In the genomic region with DNA sequence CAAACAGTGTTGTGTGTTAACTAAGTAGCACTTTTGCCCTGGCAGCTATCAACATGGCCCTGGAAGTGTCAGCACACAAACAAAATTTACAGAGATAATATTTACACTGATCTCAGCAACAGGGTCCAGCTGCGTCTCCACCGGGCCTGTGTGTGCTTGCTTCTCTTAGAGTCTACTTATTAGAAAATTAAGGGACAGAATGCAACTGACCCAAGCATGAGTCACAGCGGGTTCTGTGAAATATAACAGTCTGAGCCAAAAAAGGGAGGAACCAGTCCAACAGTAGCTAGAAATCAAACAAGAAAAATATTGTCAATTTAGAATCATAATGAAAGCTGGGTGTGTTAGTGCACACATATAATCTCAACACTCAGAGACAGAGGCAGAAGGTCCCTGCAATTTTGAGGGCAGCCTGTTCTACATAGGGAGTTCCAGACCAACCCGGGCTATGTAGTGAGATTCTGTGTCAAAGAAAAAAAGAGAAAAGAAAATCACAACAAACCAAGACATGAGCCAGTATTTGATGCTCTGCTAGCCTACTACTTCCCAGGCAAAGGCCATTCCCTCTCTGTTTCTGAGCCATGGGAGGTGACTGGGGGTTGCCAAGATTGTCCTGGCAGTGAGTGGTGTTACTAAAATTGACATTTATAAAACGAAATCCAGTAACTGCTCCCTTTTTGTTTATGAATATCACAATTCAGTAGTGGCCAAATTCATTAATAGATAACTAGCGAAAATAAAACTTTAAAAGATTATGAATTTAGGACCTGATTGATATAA, we compare ENCODE assay signal across 14 mouse cellular contexts. TPM values are rescaled to one million over a fixed set of nuclear protein-coding genes. Genes with fewer than 3 reads are reported as not detected.
A peak's percentile ranks its signal among the peaks of the same experiment; 100 is the strongest.
DNase-seq lines count a peak whose midpoint lies in the region; ATAC-seq lines count a peak whose summit lies in the region.
"Had no signal": no experiment of that assay in that cellular context is flagged by ENCODE, and none has a peak within 500 bp of the region (broad histone marks: within the 10 kb centered on the region; RNA-seq: fewer than 3 reads in every experiment).

No protein-coding gene starts in this region.

- intact Hi-C loops in gastrocnemius, postnatal 36 days (cut with DNase I) = no loop called here

- no peak for ATAC-seq in granulocyte monocyte progenitor cell, adult 5-6 weeks (replicated peaks; ENCODE audit: poor library complexity, severe bottlenecking)
- ATAC-seq: hindbrain, embryonic 16.5 days; intestine, postnatal 0 days; midbrain, embryonic 15.5 days had no signal

- peak; percentile 39 to 81 for DNase-seq in adrenal gland, adult (ENCODE audit: inconsistent age in 2 of 2, low spot score in 1 of 2)
- DNase-seq in adrenal gland, postnatal 25 days = no peak
- DNase-seq in gastrocnemius, adult 18-20 months (ENCODE audit: low spot score) = peak; percentile 5
- DNase-seq in gastrocnemius, postnatal 36 days = no peak
- DNase-seq in kidney, postnatal 4 days = peak; percentile 28 to 38
- no peak for DNase-seq in kidney, adult 11 months
- DNase-seq in cerebellum, postnatal 14 days = peak; percentile 37 to 62
- DNase-seq: lung, postnatal 10 days; right cerebral cortex, adult 18-20 months; thymus, adult 2 months had no signal

RNA-seq across cellular contexts. Expression of a gene that starts 17.3 kb away (rescaled TPM):
- total RNA-seq in adrenal gland, postnatal 25 days (2021) = 20.5 and 26.5 TPM in 2 replicates
- 10 to 100 TPM; 19.2 to 26.1 TPM for total RNA-seq in gastrocnemius, adult 18-20 months (2021)
- total RNA-seq in gastrocnemius, postnatal 36 days (2021) = 10 to 100 TPM; 21.8 to 23.9 TPM
- total RNA-seq in granulocyte monocyte progenitor cell, adult 5-6 weeks (2014; fragmentation: Nextera tagmentation) = 36.4 and 44.3 TPM in 2 replicates
- 52.5 and 56.6 TPM in 2 replicates for total RNA-seq in granulocyte monocyte progenitor cell, adult 5-6 weeks (2017)

RNA-seq across cellular contexts. Expression of a gene that starts 32.9 kb away (rescaled TPM):
- total RNA-seq in adrenal gland, postnatal 25 days (2021) = 4.0 and 5.2 TPM in 2 replicates
- total RNA-seq in gastrocnemius, adult 18-20 months (2021) = under 1 TPM; 0.38 to 0.59 TPM
- total RNA-seq in gastrocnemius, postnatal 36 days (2021) = 1 to 10 TPM in 1 of 2 experiments, under 1 TPM in 1; 0.74 to 2.2 TPM
- 1.1 and 1.5 TPM in 2 replicates for total RNA-seq in granulocyte monocyte progenitor cell, adult 5-6 weeks (2014; fragmentation: Nextera tagmentation)
- 0.36 and 4.4 TPM in 2 replicates for total RNA-seq in granulocyte monocyte progenitor cell, adult 5-6 weeks (2017)

Comparison
In these comparisons a context has a peak if more than half of its experiments do, and no peak if none do; other contexts are left out.
1. DNase-seq: peak in adrenal gland, adult (2 of 2), gastrocnemius, adult 18-20 months (single experiment), kidney, postnatal 4 days (2 of 2) and cerebellum, postnatal 14 days (2 of 2); none in adrenal gland, postnatal 25 days (single experiment), gastrocnemius, postnatal 36 days (0 of 2) and kidney, adult 11 months (single experiment).